Mouse (Mus musculus): Measurements from ENCODE around the gene Gm11034.

- no peak for TF ChIP-seq CTCF (IDR thresholded peaks at IDR 0.05; ENCODE audit: borderline replicate concordance, extremely low read depth, insufficient read depth, insufficient read length)
- TF ChIP-seq POLR2A (IDR thresholded peaks at IDR 0.05; ENCODE audit: borderline replicate concordance, extremely low read depth, insufficient read depth, insufficient read length, poor library complexity, severe bottlenecking): no peak
Observed at GRCm38 (mm10) chr8:72240403-72240763, 26.9 kb upstream of the Gm11034 start.
